Mouse (Mus musculus) G1E (cell line): ENCODE results near the gene Insig2.

Source experiments
- CTCF ChIP-seq: IDR thresholded peaks from 2 replicates; pipeline ENCODE4 v1.5.1; 2012; ENCODE audit warnings: low read depth, low read length, inconsistent platforms, mixed read lengths
- GATA1 ChIP-seq: IDR thresholded peaks from 2 replicates; pipeline ENCODE4 v1.6.1; 2012; ENCODE audit warnings: borderline replicate concordance, low read length, inconsistent platforms, mixed read lengths
- POLR2AphosphoS5 ChIP-seq: IDR thresholded peaks from 2 replicates; pipeline ENCODE4 v1.6.1; 2012; ENCODE audit warnings: low read depth, low read length, inconsistent platforms; ENCODE audit not compliant: insufficient replicate concordance
- TAL1 ChIP-seq: conservative IDR thresholded peaks from 2 replicates; pipeline ENCODE4 v1.6.1; 2012; ENCODE audit warnings: low read depth, low read length, inconsistent platforms, mixed read lengths

GRCm38 (mm10) chr1:121381562-121381961 lies 49.2 kb upstream of the Insig2 start:
- TF ChIP-seq GATA1 (no peak), CTCF (no peak), TAL1 (no peak), POLR2AphosphoS5 (no peak)
